Mouse (Mus musculus): Measurements from ENCODE around the gene Ppp6r2. TPM values are rescaled to one million over a fixed set of nuclear protein-coding genes. Genes with fewer than 3 reads are reported as not detected.

The Ppp6r2 gene
- total and polyA plus RNA-seq, 3 experiments = 8.7 to 14.7 (median 10.3) TPM

DNA sequence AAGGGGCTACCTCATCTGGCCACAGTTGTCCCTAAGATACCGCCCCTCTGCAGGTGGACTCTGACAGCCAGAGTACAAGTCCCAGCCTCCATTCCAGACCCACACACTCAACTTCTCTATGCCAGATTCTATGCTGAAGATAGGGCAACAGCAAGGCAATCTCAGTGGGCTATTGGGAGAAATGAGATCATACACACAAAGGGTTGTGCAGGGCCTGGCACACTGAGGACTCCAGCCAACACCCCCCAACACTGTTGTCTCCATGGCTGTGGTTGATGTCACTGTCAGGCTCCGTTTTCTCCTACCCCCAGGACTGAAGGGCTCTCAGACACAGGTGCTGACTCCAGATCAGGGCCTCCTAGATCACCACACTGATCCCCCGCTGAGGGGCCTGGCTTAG lies 102.8 kb downstream of the Ppp6r2 start:
- Histone ChIP-seq H3K9me3 (replicated peaks; ENCODE audit: low read length) (no peaks in the 10 kb centered on the region), H3K4me3 (replicated peaks in 1 of 3; ENCODE audit: low read depth in 2 of 3, low read length in 2 of 3, poor library complexity in 1 of 3) (peak overlapping the region; percentile 82 to 94 (median 93)), H3K27me3 (replicated peaks) (no peaks in the 10 kb centered on the region), H3K4me1 (ENCODE audit: control insufficient read depth in 1 of 2, insufficient read depth in 2 of 2) (peaks cover 29 to 62% of the 10 kb centered on the region in 2 experiments), H3K4me2 (ENCODE audit: insufficient read depth, low read depth, poor library complexity, severe bottlenecking) (peak overlapping the region; percentile 48; the same call in 1 of the 2 replicates), H3K27ac (ENCODE audit: insufficient read depth, low read depth) (no peak overlapping the region), H3K79me2 (replicated peaks; ENCODE audit: control insufficient read depth, extremely low read depth, insufficient read depth, poor library complexity, severe bottlenecking) (peaks cover 11% of the 10 kb centered on the region), H3K9ac (ENCODE audit: insufficient read depth, low read depth) (peak overlapping the region; percentile 79), H3K36me3 (replicated peaks in 1 of 2; ENCODE audit: control insufficient read depth in 1 of 2, insufficient read depth in 1 of 2, low read length in 1 of 2) (peaks cover 0 to 13% of the 10 kb centered on the region in 2 experiments)
- DNase-seq (ENCODE audit: extremely low read depth) = no peak
- in situ Hi-C loops (cut with MboI; ENCODE audit: low pct_ligation_motif_present, low pct_unique_long_range_greater_than_20kb, low sequenced_read_pairs) (no loop called here), dilution Hi-C loops (cut with MboI; ENCODE audit: extremely low pct_ligation_motif_present, extremely low pct_unique_long_range_greater_than_20kb, low sequenced_read_pairs) (no loop called here)
- TF ChIP-seq ZC3H11A (IDR thresholded peaks at IDR 0.05; ENCODE audit: low read depth, low read length) (no peak), MYC (IDR thresholded peaks at IDR 0.05; ENCODE audit: low read depth, low read length) (no peak), RAD21 (IDR thresholded peaks at IDR 0.05; ENCODE audit: low read depth, low read length) (no peak), NELFE (IDR thresholded peaks at IDR 0.05; ENCODE audit: low read depth, low read length) (no peak), SMC3 (IDR thresholded peaks at IDR 0.05; ENCODE audit: low read depth, low read length) (no peak), GABPA (IDR thresholded peaks at IDR 0.05; ENCODE audit: insufficient replicate concordance, low read depth, low read length) (no peak), ETS1 (conservative IDR thresholded peaks at IDR 0.05; ENCODE audit: low read depth, low read length) (no peak), IRF4 (IDR thresholded peaks at IDR 0.05; ENCODE audit: low read depth, low read length) (no peak), UBTF (IDR thresholded peaks at IDR 0.05; ENCODE audit: low read depth, low read length) (no peak), PAX5 (IDR thresholded peaks at IDR 0.05; ENCODE audit: low read length) (no peak), MAFK (IDR thresholded peaks at IDR 0.05; ENCODE audit: insufficient replicate concordance, low read length) (no peak), ELF1 (IDR thresholded peaks at IDR 0.05; ENCODE audit: low read depth, low read length) (no peak), POLR2AphosphoS2 (IDR thresholded peaks at IDR 0.05; ENCODE audit: low read depth, low read length) (no peak)

DNA sequence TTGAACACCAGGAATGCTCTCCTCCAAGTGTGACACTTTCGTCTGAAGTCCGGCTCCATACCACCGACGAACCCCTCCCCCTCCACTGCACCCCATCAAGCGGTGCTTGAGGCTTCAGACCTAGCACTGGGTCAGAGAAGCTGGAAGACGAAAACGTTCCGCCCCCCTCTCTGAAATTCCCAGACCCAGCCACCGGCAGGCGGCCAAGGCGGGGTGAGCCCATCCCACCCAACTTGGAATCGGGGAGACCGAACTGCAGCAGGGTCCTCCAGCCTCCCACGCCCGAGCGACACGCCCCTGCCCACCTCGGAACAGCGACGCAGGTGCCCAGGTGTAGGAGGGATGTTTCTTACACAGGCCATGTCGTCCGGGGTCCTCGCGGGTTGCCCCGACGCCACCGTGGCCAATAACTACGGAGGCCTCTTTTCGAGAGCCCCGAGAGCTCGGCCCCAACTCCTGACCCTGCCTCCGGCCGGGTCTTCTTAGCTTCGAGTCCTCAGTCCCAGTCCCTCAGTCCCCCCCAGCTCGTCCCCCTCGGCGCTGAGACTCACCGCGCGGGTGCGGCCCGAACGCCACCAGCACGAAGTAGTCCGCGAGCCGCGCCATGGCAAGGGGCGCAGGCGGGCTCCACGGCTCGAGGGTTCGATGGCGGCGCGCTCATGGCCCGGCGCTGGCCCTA lies 103.3 kb downstream of the Ppp6r2 start:
- dilution Hi-C loops (cut with MboI; ENCODE audit: extremely low pct_ligation_motif_present, extremely low pct_unique_long_range_greater_than_20kb, low sequenced_read_pairs) = no loop called here
- in situ Hi-C loops (cut with MboI; ENCODE audit: low pct_ligation_motif_present, low pct_unique_long_range_greater_than_20kb, low sequenced_read_pairs) = no loop called here
- Histone ChIP-seq H3K27me3 (replicated peaks) (no peaks in the 10 kb centered on the region), H3K9me3 (replicated peaks; ENCODE audit: low read length) (no peaks in the 10 kb centered on the region), H3K4me1 (ENCODE audit: control insufficient read depth in 1 of 2, insufficient read depth in 2 of 2) (peaks cover 24 to 56% of the 10 kb centered on the region in 2 experiments), H3K27ac (ENCODE audit: insufficient read depth, low read depth) (no peak overlapping the region), H3K4me2 (ENCODE audit: insufficient read depth, low read depth, poor library complexity, severe bottlenecking) (peak overlapping the region; percentile 48; the same call in 1 of the 2 replicates), H3K79me2 (replicated peaks; ENCODE audit: control insufficient read depth, extremely low read depth, insufficient read depth, poor library complexity, severe bottlenecking) (peaks cover 11% of the 10 kb centered on the region), H3K4me3 (replicated peaks in 1 of 3; ENCODE audit: low read depth in 2 of 3, low read length in 2 of 3, poor library complexity in 1 of 3) (peak overlapping the region; percentile 82 to 94 (median 93)), H3K36me3 (replicated peaks in 1 of 2; ENCODE audit: control insufficient read depth in 1 of 2, insufficient read depth in 1 of 2, low read length in 1 of 2) (peaks cover 0 to 13% of the 10 kb centered on the region in 2 experiments), H3K9ac (ENCODE audit: insufficient read depth, low read depth) (peak overlapping the region; percentile 79)
- TF ChIP-seq MAZ (IDR thresholded peaks at IDR 0.05; ENCODE audit: low read depth, low read length) (no peak), MXI1 (IDR thresholded peaks at IDR 0.05; ENCODE audit: low read depth, low read length) (0 out of 2 replicates have a peak, but pooled peaks have one; percentile 71), TCF12 (IDR thresholded peaks at IDR 0.05; ENCODE audit: low read depth, low read length) (no peak; the same call in 1 of the 2 replicates), UBTF (IDR thresholded peaks at IDR 0.05; ENCODE audit: low read depth, low read length) (0 out of 2 replicates have a peak, but pooled peaks have one; percentile 1)
- DNase-seq (ENCODE audit: extremely low read depth) = no peak
